Mouse (Mus musculus) erythroblast, adult 5-6 weeks (primary cell): ENCODE results near the gene Kcnk3. TPM values are rescaled to one million over a fixed set of nuclear protein-coding genes. Genes with fewer than 3 reads are reported as not detected.

Experiments
- ATAC-seq: replicated peaks from 2 replicates; pipeline ENCODE4 v1.8.0; 2016; ENCODE audit warnings: moderate number of reproducible peaks, mild to moderate bottlenecking, moderate TSS enrichment, inconsistent platforms; ENCODE audit not compliant: poor library complexity, low FRiP score, severe bottlenecking
- total RNA-seq, 2 experiments: library from RNA; stranded (forward) in 1 of 2; stranded (reverse) in 1 of 2; fragments of 150-400 nt in 1 of 2; fragments of 200-764, 138-1000 nt in 1 of 2; gene quantifications; 2 replicates each; pipeline versions ENCODE4 v1.2.3 to v1.2.4; 2015 to 2017; ENCODE audit warnings: low replicate concordance in 2 of 2

Gene Kcnk3
- total RNA-seq, 2 experiments from 2014 or later: not detected

GRCm38 (mm10) chr5:30586616-30587015 lies 1.4 kb upstream of the Kcnk3 start:
- no peak for ATAC-seq

GRCm38 (mm10) chr5:30587101-30587500 lies 869 bp upstream of the Kcnk3 start:
- no peak for ATAC-seq

- no peak for ATAC-seq
These were observed 465 bp downstream of the Kcnk3 start for GRCm38 (mm10) chr5:30588301-30588968.

- no peak for ATAC-seq
These were observed 1.1 kb downstream of the Kcnk3 start for GRCm38 (mm10) chr5:30589069-30589468.

GRCm38 (mm10) chr5:30589546-30589945 lies 1.6 kb downstream of the Kcnk3 start:
- ATAC-seq: no peak

- no peak for ATAC-seq
These were observed 2.3 kb downstream of the Kcnk3 start for GRCm38 (mm10) chr5:30590231-30590630.

- no peak for ATAC-seq
These were observed 3.3 kb downstream of the Kcnk3 start for GRCm38 (mm10) chr5:30591205-30591731.

GRCm38 (mm10) chr5:30591786-30592185 lies 3.8 kb downstream of the Kcnk3 start:
- no peak for ATAC-seq

- no peak for ATAC-seq
These were observed 4.5 kb downstream of the Kcnk3 start for GRCm38 (mm10) chr5:30592279-30592980.

GRCm38 (mm10) chr5:30593360-30593759 lies 5.4 kb downstream of the Kcnk3 start:
- ATAC-seq: no peak

- ATAC-seq: no peak
These were observed 6.0 kb downstream of the Kcnk3 start for GRCm38 (mm10) chr5:30593811-30594504.

- no peak for ATAC-seq
These were observed 7.1 kb downstream of the Kcnk3 start for GRCm38 (mm10) chr5:30594953-30595560.

GRCm38 (mm10) chr5:30601397-30601796 lies 13.4 kb downstream of the Kcnk3 start:
- ATAC-seq: no peak

- no peak for ATAC-seq
These were observed 15.3 kb downstream of the Kcnk3 start for GRCm38 (mm10) chr5:30603255-30603654.

- no peak for ATAC-seq
These were observed 16.0 kb downstream of the Kcnk3 start for GRCm38 (mm10) chr5:30603926-30604325.

- no peak for ATAC-seq
These were observed 16.8 kb downstream of the Kcnk3 start for GRCm38 (mm10) chr5:30604769-30605188.

GRCm38 (mm10) chr5:30605649-30606048 lies 17.7 kb downstream of the Kcnk3 start:
- ATAC-seq: no peak

- no peak for ATAC-seq
These were observed 18.6 kb downstream of the Kcnk3 start for GRCm38 (mm10) chr5:30606424-30607073.

GRCm38 (mm10) chr5:30609094-30609493 lies 21.1 kb downstream of the Kcnk3 start:
- ATAC-seq: no peak
